Mouse (Mus musculus) embryonic facial prominence, embryonic 13.5 days (tissue): ENCODE measurements around the gene Slc12a5. TPM values are rescaled to one million over a fixed set of nuclear protein-coding genes. Genes with fewer than 3 reads are reported as not detected.
A peak's percentile ranks its signal among the peaks of the same experiment; 100 is the strongest.

Experiments
- ATAC-seq: fragments of 200-750 bp; cut with Nextera tagmentation; 2 replicates; pipeline ENCODE4 v1.8.0; 2017; ENCODE audit warnings: low read depth; ENCODE audit not compliant: insufficient number of reproducible peaks, insufficient read depth, low FRiP score, low TSS enrichment
- H3K27ac ChIP-seq: fragments of 300-500 bp; sonication (generic); 2 replicates; pipeline ENCODE4 v1.5.1; 2015; ENCODE audit warnings: moderate library complexity, mild to moderate bottlenecking, inconsistent platforms
- H3K27me3 ChIP-seq: fragments of 300-500 bp; sonication (generic); 2 replicates; pipeline ENCODE4 v1.6.1; 2015; ENCODE audit warnings: mild to moderate bottlenecking, inconsistent platforms
- H3K36me3 ChIP-seq: fragments of 300-500 bp; sonication (generic); 2 replicates; pipeline ENCODE4 v1.6.1; 2015; ENCODE audit warnings: mild to moderate bottlenecking, inconsistent platforms
- H3K4me1 ChIP-seq: fragments of 300-500 bp; sonication (generic); 2 replicates; pipeline ENCODE4 v1.6.1; 2015; ENCODE audit warnings: inconsistent platforms
- H3K4me2 ChIP-seq: fragments of 300-500 bp; sonication (generic); 2 replicates; pipeline ENCODE4 v1.6.1; 2015; ENCODE audit warnings: moderate library complexity, mild to moderate bottlenecking, inconsistent platforms
- H3K4me3 ChIP-seq: fragments of 300-500 bp; sonication (generic); 2 replicates; pipeline ENCODE4 v1.5.1; 2015; ENCODE audit warnings: mild to moderate bottlenecking, inconsistent platforms
- H3K9ac ChIP-seq: fragments of 300-500 bp; sonication (generic); 2 replicates; pipeline ENCODE4 v1.6.1; 2015; ENCODE audit warnings: mild to moderate bottlenecking, inconsistent platforms
- H3K9me3 ChIP-seq: fragments of 300-500 bp; sonication (generic); 2 replicates; pipeline ENCODE4 v1.6.1; 2016; ENCODE audit warnings: inconsistent platforms
- WGBS: fragments of 180-500 bp; shearing (Covaris S2); methylation state at CpG from one replicate; pipeline ENCODE4 v1.1.7; 2015; ENCODE audit warnings: mixed read lengths; 5-methylcytosine and 5-hydroxymethylcytosine counted together
- polyA plus RNA-seq: library from polyadenylated mRNA; unstranded; fragments of >200 nt; fragmentation: Nextera tagmentation; extraction: Ambion mirVana; gene quantifications from 2 replicates; pipeline ENCODE4 v1.2.1, GENCODE M21; 2015

Gene Slc12a5
- polyA plus RNA-seq = 1.0 and 2.9 TPM in 2 replicates

DNA sequence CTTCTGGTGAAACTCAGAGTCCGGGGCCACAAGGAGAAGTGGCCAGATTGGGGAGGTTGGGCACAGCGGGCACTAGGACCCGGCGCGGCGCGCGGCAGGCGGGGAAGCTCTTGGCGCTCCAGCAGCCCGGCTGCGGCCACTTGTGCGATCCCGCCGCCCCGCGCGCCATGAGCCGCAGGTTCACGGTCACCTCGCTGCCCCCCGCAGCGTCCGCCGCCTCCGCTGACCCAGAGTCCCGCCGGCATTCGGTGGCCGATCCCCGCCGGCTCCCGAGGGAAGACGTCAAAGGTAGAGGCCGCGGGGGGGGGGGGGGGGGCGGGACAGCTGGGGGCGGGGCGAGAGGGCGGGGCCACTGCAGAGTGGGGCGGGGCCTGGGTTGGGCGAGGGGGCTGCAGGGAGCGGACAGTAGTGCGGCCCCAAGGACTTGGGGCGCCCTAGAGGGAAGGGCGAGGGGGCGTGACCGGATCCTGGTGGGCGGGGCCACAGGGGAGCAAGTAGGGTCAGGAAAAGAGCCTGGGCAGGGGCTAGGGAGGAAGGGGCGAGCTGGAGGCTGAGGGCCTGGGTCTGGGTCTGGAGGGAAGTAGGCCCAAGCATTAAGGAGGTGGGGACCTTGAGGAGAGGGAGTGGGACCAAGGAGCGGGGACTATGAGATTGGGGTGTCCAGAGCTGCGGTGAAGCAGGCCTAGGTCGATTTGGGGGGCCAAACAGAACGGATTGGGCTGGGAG lies at the start of gene Slc12a5:
Gene Slc12a5 (plus strand): TSS at position 87 of the 726 bp plus-strand sequence.
- Histone ChIP-seq H3K4me3 (peak within 1 kb of the TSS; percentile 61), H3K4me1 (peaks cover 11% of the 10 kb centered on the region), H3K9me3 (no peaks in the 10 kb centered on the region), H3K9ac (peak within 1 kb of the TSS; percentile 64), H3K27ac (no peak within 1 kb of the TSS), H3K27me3 (peaks cover 32% of the 10 kb centered on the region), H3K4me2 (peak within 1 kb of the TSS; percentile 66), H3K36me3 (no peaks in the 10 kb centered on the region)
- 0 out of 2 replicates have a peak, but pooled peaks have one; percentile 65 for ATAC-seq
- WGBS = under 1% methylated on average over 39 of the region's 54 CpGs

DNA sequence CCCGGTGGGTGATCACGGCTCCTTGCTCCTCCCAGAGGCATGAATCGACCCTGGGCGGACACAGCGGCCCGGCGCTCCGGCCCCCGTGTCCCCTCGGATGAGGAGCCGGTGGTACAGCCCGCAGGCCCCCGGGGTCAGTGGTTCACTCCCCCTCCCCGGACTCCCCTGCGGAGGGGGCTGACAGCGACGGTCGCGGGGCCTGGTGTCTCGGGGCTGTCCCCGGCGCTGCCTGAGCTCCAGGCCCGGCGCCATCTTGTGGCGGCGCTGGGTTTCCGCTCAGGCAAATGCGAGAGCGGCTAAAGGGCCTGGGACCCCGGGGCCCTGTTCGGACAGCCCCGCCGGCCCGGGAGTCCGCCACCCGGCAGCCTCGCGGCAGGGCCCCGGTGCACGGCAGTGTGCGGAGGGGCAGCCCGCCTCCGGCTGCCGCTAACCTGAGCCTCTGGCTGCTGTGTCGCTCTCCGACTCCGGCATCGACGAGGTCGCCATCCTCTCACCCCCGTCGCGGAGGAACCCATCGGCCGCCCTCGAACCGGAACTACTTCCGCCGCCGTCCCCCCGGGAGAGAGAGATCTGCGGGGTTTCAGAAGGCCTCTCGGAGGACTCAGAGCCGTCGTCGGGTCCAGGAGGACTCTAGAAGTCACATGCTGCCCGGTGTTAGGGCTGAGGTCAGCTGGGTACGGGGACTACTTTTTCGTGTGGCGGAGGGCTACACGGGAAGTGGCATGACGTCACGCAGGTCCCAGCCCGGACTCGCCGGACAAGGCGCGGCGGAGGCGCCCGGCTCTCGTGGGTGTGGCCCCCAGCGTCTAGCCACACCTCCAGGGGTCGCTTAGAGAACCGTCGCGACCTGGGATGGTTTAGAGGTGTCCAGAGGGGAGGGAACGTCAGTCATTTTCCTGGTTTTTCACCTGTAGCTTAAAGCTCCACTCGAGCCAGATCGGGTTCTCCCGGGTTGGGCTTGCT lies 49.2 kb upstream of the Slc12a5 start, which contains the start of gene Zfp335:
Gene Zfp335 (minus strand): TSS at position 672 of the 963 bp plus-strand sequence.
- H3K4me1 ChIP-seq = peaks cover 21% of the 10 kb centered on the region

DNA sequence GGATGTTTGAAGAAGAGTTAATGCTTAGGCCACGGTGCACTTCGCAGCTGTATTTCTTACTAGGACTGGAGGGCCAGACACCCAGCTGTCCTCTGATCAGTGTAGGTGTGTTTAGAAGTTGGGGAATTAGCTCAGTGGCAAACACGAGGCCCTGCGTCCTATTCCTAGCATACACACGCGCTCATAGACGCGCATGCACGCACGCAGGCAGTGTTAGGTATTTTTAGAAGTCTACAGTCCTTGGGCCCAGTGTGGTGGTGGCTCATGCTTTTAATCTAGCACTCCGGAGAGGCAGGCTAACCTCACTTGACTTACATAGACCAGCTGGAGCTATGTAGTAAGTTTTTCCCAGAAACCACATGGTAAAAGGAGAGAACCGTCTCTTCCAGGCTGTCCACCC lies 48.5 kb upstream of the Slc12a5 start:
- peak overlapping the region; percentile 88 for H3K4me2 ChIP-seq
- H3K9me3 ChIP-seq = no peaks in the 10 kb centered on the region
- peak overlapping the region; percentile 98 for H3K27ac ChIP-seq
- peaks cover 24% of the 10 kb centered on the region for H3K36me3 ChIP-seq
- no peak for ATAC-seq
- H3K27me3 ChIP-seq = no peaks in the 10 kb centered on the region
- peaks cover 21% of the 10 kb centered on the region for H3K4me1 ChIP-seq
- WGBS = 13% methylated on average over 12 of the region's 12 CpGs
- H3K4me3 ChIP-seq = peak overlapping the region; percentile 91
- peak overlapping the region; percentile 92 for H3K9ac ChIP-seq

More for the DNA sequence above, 49.2 kb upstream of the Slc12a5 start, which contains the start of gene Zfp335:
- peak; percentile 78 for ATAC-seq
- no peaks in the 10 kb centered on the region for H3K27me3 ChIP-seq
- H3K4me2 ChIP-seq = peak within 1 kb of the TSS; percentile 88
- WGBS = under 1% methylated on average over 87 of the region's 91 CpGs
- H3K4me3 ChIP-seq = peak within 1 kb of the TSS; percentile 91
- H3K9ac ChIP-seq = peak within 1 kb of the TSS; percentile 92
- H3K27ac ChIP-seq = peak within 1 kb of the TSS; percentile 98
- peaks cover 32% of the 10 kb centered on the region for H3K36me3 ChIP-seq
- peaks cover 4% of the 10 kb centered on the region for H3K9me3 ChIP-seq

DNA sequence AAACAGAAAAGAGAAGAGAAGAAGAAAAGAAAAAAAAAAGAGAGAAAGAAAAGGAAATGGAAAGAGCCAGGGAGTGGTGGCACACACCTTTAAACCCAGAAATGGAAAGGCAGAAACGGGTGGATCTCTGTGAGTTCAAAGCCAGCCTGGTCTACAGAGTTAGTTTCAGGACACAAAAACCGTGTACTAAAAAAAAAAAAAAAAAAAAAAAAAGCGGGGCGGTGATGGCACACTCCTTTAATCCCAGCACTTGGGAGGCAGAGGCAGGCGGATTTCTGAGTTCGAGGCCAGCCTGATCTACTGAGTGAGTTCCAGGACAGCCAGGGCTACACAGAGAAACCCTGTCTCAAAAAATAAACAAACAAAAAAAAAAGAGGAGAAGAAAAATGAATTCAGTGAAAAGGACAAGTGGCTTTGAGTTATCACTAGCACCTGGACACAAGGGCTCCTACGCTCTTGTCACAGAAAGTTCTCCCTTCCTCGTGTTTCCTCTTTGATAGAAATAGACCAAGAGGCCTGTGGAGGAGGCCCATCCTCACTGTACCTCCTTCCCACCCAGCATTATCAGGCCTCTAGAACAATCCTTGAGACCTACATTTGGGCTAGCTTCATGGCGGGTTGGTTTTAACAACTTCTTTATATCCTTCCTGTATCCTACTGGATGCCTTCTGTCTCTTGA lies 47.7 kb upstream of the Slc12a5 start:
- Histone ChIP-seq H3K4me1 (peaks cover 21% of the 10 kb centered on the region), H3K9ac (no peak overlapping the region), H3K27ac (no peak overlapping the region), H3K27me3 (no peaks in the 10 kb centered on the region), H3K36me3 (peaks cover 17% of the 10 kb centered on the region), H3K4me2 (peak overlapping the region; percentile 88; the same call in 1 of the 2 replicates), H3K9me3 (no peaks in the 10 kb centered on the region), H3K4me3 (no peak overlapping the region; the same call in 1 of the 2 replicates)
- WGBS = 93% methylated on average over 8 of the region's 9 CpGs
- no peak for ATAC-seq

DNA sequence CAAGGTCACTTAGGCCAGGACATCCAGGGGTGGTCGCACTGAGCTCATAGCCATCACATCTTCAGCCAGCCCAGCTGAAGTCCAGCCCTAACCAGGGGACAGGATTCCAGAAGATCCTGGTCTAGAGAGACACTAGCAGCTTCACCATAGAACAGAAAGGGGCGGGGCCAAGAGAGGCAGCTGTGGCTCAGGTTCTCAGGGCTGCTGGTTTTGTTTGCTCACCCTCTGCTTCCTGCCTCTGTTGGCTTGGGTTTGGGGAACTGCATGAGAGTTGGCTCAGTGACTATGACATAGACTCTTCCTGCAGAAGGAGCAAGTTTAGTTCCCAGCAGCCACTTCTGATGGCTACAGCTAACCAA lies 47.2 kb upstream of the Slc12a5 start:
- no peaks in the 10 kb centered on the region for H3K27me3 ChIP-seq
- no peak for ATAC-seq
- no peaks in the 10 kb centered on the region for H3K9me3 ChIP-seq
- 92% methylated on average over 2 of the region's 2 CpGs for WGBS
- peaks cover 21% of the 10 kb centered on the region for H3K4me1 ChIP-seq
- H3K9ac ChIP-seq = no peak overlapping the region; the same call in 1 of the 2 replicates
- H3K36me3 ChIP-seq = peaks cover 12% of the 10 kb centered on the region
- no peak overlapping the region for H3K4me2 ChIP-seq
- H3K27ac ChIP-seq = no peak overlapping the region
- no peak overlapping the region for H3K4me3 ChIP-seq

DNA sequence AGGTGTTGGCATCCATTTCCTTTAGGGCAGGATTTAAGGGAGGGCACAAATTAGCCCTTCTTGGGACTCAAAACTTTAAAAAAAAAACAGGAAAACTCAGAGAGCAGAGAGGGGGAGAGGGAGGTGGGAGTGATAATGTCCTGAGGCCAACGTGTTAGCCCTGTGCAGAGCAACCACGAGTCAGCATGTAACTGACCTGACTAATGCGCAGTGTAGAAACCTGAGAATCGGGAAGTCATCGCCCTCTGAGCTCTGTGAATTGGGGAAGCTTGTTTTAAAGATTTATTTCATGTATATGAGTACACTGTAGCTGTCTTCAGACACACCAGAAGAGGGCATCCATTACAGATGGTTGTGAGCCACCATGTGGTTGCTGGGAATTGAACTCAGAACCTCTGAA lies 43.8 kb upstream of the Slc12a5 start:
- no peak overlapping the region for H3K4me3 ChIP-seq
- H3K27me3 ChIP-seq = no peaks in the 10 kb centered on the region
- no peaks in the 10 kb centered on the region for H3K9me3 ChIP-seq
- 73% methylated on average over 5 of the region's 5 CpGs for WGBS
- no peak overlapping the region for H3K27ac ChIP-seq
- H3K36me3 ChIP-seq = peaks cover 10% of the 10 kb centered on the region; the same call in 1 of the 2 replicates
- peaks cover 6% of the 10 kb centered on the region for H3K4me1 ChIP-seq
- no peak overlapping the region for H3K9ac ChIP-seq
- ATAC-seq = no peak
- H3K4me2 ChIP-seq = no peak overlapping the region

DNA sequence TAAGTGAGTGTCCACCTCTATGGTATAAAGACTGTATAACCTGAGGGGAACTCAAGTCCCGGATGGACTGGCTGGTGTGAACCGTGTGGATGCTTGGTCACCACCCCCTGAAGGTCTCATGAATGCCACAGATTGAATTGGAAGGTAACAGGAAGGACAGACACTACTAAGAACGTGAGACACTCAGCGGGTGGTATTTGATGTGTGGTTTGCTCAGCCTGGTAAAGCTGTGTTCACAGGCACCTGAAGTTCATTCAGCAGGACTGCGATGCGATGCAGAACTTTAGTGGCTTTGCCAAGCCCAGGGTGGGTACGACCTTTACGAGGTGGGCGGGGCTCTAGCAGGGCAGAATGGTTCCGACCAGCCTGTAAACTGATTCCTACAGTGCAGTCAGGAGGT lies 43.2 kb upstream of the Slc12a5 start:
- Histone ChIP-seq H3K9ac (no peak overlapping the region), H3K27me3 (no peaks in the 10 kb centered on the region), H3K4me3 (no peak overlapping the region), H3K9me3 (no peaks in the 10 kb centered on the region), H3K27ac (no peak overlapping the region), H3K36me3 (peaks cover 10% of the 10 kb centered on the region; the same call in 1 of the 2 replicates), H3K4me2 (no peak overlapping the region), H3K4me1 (peaks cover 2% of the 10 kb centered on the region)
- WGBS = 61% methylated on average over 10 of the region's 10 CpGs
- ATAC-seq = no peak

DNA sequence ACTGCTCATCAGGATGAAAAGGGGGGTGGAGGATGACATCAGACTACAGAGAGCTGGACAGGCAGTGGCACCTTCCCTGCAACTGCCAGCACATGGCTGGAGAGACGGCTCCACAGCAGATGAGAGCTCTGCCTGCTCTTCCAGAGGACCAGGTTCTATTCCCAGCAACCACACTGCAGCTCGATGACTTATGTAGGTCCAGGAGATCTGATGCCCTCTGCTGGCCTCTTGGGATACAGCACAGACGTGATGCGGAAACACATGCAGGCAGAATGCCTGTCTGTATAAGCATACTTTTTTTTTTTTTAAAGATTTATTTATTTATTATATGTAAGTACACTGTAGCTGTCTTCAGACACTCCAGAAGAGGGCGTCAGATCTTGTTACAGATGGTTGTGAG lies 42.3 kb upstream of the Slc12a5 start:
- no peak; the same call in 1 of the 2 replicates for ATAC-seq
- Histone ChIP-seq H3K9me3 (no peaks in the 10 kb centered on the region), H3K9ac (no peak overlapping the region), H3K27me3 (no peaks in the 10 kb centered on the region), H3K36me3 (peaks cover 10% of the 10 kb centered on the region; the same call in 1 of the 2 replicates), H3K4me3 (no peak overlapping the region), H3K4me2 (no peak overlapping the region), H3K4me1 (no peaks in the 10 kb centered on the region), H3K27ac (no peak overlapping the region)
- WGBS = 54% methylated on average over 5 of the region's 5 CpGs

DNA sequence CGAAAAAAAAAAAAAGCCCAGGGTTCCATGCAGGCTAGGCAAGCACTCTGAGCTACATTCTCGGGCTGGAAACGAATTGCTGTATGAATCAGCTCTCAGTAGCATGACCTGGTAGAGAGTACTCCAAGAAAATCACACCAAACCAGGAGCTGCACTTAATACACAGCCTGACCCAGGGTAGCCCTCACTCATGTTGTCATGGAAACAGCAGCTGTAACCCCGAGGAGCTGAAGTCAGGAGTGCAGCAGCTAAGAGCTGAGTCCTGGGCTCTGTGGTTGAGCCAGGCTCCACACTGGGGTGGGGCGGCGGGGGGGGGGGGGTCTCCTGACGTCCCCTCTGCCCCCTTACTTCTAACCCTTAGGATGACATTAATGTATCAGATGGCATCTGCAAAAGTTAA lies 38.6 kb upstream of the Slc12a5 start:
- no peaks in the 10 kb centered on the region for H3K27me3 ChIP-seq
- no peak overlapping the region for H3K9ac ChIP-seq
- WGBS = 55% methylated on average over 7 of the region's 7 CpGs
- no peak overlapping the region for H3K4me3 ChIP-seq
- no peak overlapping the region for H3K4me2 ChIP-seq
- ATAC-seq = no peak
- H3K27ac ChIP-seq = no peak overlapping the region
- H3K4me1 ChIP-seq = peaks cover 7% of the 10 kb centered on the region; the same call in 1 of the 2 replicates
- H3K9me3 ChIP-seq = no peaks in the 10 kb centered on the region
- H3K36me3 ChIP-seq = peaks cover 10% of the 10 kb centered on the region; the same call in 1 of the 2 replicates

DNA sequence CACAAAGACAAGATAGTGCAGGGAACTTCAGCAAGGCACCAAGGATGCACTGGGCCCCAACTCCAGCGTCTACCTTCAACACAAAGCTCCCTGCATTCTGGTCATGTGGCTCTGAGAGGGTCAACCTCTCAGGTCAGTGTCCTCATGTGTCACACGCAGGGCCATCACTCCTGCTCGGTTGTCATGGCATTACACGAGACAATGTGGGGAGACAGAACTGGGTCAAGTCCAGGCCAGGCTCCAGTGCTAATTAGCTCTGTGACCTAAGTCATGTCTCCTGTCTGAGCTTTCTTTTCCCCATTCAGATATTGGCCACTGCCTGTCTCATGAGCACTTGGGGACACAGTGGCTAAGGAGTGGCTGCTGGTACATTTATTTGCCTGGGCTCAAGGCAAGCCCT lies 37.3 kb upstream of the Slc12a5 start:
- no peak for ATAC-seq
- no peak overlapping the region for H3K4me3 ChIP-seq
- H3K9me3 ChIP-seq = no peaks in the 10 kb centered on the region
- H3K4me1 ChIP-seq = peaks cover 7% of the 10 kb centered on the region; the same call in 1 of the 2 replicates
- no peak overlapping the region for H3K4me2 ChIP-seq
- H3K9ac ChIP-seq = no peak overlapping the region
- H3K36me3 ChIP-seq = peaks cover 10% of the 10 kb centered on the region; the same call in 1 of the 2 replicates
- 63% methylated on average over 4 of the region's 4 CpGs for WGBS
- no peaks in the 10 kb centered on the region for H3K27me3 ChIP-seq
- H3K27ac ChIP-seq = no peak overlapping the region
